Mouse (Mus musculus): ENCODE measurements at regions not wholly inside any gene's neighbourhood (a gene's known extent, or its start where the extent isn't known, plus 50 kb on each side); places are given as distances from the start of the nearest gene placed in this dataset.

GRCm38 (mm10) chr11:56165759-56166158 lies 124.9 kb upstream of the Nmur2 start:
- no peaks in the 10 kb centered on the region for H3K27me3 ChIP-seq (ENCODE audit: control insufficient read depth, insufficient read depth, low read length)
- no peak overlapping the region for H3K27ac ChIP-seq (ENCODE audit: control insufficient read depth, insufficient read depth, low read depth, low read length)
- TF ChIP-seq CTCF (IDR thresholded peaks at IDR 0.05; ENCODE audit: control insufficient read depth, insufficient read depth, insufficient replicate concordance, low read depth, low read length) = no peak
- TF ChIP-seq POLR2A (IDR thresholded peaks at IDR 0.05; ENCODE audit: control insufficient read depth, low read depth, low read length) = no peak
- H3K4me3 ChIP-seq (ENCODE audit: control insufficient read depth, low read depth, low read length) = no peak overlapping the region
- no peaks in the 10 kb centered on the region for H3K4me1 ChIP-seq (ENCODE audit: control insufficient read depth, insufficient read depth, low read length)
- H3K36me3 ChIP-seq (ENCODE audit: control insufficient read depth, insufficient read depth, low read length) = no peaks in the 10 kb centered on the region

DNA sequence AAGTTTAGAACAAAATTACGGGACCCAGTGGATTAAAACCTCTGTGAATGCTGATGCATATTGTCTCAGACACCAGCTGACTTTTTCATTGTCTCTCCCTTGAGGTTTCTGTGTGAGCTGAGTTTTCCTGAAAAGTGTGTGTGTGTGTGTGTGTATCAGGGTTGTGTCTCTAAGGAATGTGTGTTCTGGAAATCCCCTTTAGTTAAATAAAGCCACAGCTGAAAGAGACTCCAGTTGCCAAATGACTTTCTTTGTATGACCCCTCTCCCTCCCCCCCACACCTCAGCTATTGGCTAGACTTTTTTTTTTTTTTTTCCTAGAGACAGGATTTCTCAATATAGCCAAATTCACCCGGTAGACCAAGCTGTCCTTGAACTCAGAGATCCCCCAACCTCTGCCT lies 119.5 kb upstream of the Nmur2 start:
- TF ChIP-seq CTCF (IDR thresholded peaks at IDR 0.05; ENCODE audit: control insufficient read depth, insufficient read depth, insufficient replicate concordance, low read depth, low read length) = no peak
- TF ChIP-seq POLR2A (IDR thresholded peaks at IDR 0.05; ENCODE audit: control insufficient read depth, low read depth, low read length) = no peak
- Histone ChIP-seq H3K27ac (ENCODE audit: control insufficient read depth, insufficient read depth, low read depth, low read length) (no peak overlapping the region), H3K4me3 (ENCODE audit: control insufficient read depth, low read depth, low read length) (no peak overlapping the region), H3K27me3 (ENCODE audit: control insufficient read depth, insufficient read depth, low read length) (no peaks in the 10 kb centered on the region), H3K36me3 (ENCODE audit: control insufficient read depth, insufficient read depth, low read length) (no peaks in the 10 kb centered on the region), H3K4me1 (ENCODE audit: control insufficient read depth, insufficient read depth, low read length) (no peaks in the 10 kb centered on the region)

DNA sequence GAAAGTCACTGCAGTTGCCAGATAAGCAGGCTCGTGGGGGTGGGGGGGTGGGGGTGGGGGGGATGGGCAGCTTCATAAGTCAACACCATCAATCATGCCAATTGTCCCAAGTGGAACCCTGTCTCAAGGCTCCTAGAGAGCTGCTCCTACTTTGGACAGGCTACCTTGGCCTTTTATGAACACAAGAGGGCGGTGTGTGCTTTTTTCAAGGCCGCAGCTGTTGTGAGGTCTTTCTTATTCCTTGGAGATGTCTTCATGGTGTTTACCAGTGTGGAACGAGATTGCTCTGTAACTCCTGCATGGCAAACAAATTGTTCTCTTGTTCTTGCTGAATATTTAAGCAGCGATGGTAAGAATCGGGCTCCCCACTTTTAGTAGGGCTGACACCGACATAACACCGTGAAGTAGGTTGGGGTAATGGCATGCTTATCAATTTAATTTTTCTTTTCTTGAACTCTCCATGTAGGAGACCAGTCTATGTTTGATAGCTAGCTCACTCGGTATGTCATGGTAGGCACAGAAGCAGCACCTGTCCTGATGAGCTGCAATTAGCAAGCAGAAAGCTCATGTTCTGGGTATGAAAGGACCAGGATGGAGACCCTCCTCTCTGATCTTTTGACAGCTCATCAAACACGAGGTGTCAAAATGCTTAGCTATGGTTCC lies 118.7 kb upstream of the Nmur2 start:
- Histone ChIP-seq H3K4me1 (ENCODE audit: control insufficient read depth, insufficient read depth, low read length) (no peaks in the 10 kb centered on the region), H3K27me3 (ENCODE audit: control insufficient read depth, insufficient read depth, low read length) (no peaks in the 10 kb centered on the region), H3K4me3 (ENCODE audit: control insufficient read depth, low read depth, low read length) (no peak overlapping the region), H3K36me3 (ENCODE audit: control insufficient read depth, insufficient read depth, low read length) (no peaks in the 10 kb centered on the region), H3K27ac (ENCODE audit: control insufficient read depth, insufficient read depth, low read depth, low read length) (no peak overlapping the region)
- TF ChIP-seq CTCF (IDR thresholded peaks at IDR 0.05; ENCODE audit: control insufficient read depth, insufficient read depth, insufficient replicate concordance, low read depth, low read length) = no peak
- no peak for TF ChIP-seq POLR2A (IDR thresholded peaks at IDR 0.05; ENCODE audit: control insufficient read depth, low read depth, low read length)

- TF ChIP-seq CTCF (IDR thresholded peaks at IDR 0.05; ENCODE audit: control insufficient read depth, insufficient read depth, insufficient replicate concordance, low read depth, low read length) = no peak
- no peak for TF ChIP-seq POLR2A (IDR thresholded peaks at IDR 0.05; ENCODE audit: control insufficient read depth, low read depth, low read length)
- Histone ChIP-seq H3K36me3 (ENCODE audit: control insufficient read depth, insufficient read depth, low read length) (no peaks in the 10 kb centered on the region), H3K27ac (ENCODE audit: control insufficient read depth, insufficient read depth, low read depth, low read length) (no peak overlapping the region), H3K27me3 (ENCODE audit: control insufficient read depth, insufficient read depth, low read length) (no peaks in the 10 kb centered on the region), H3K4me3 (ENCODE audit: control insufficient read depth, low read depth, low read length) (no peak overlapping the region), H3K4me1 (ENCODE audit: control insufficient read depth, insufficient read depth, low read length) (no peaks in the 10 kb centered on the region)
Observed at GRCm38 (mm10) chr11:56150825-56151342, 110.1 kb upstream of the Nmur2 start.

- Histone ChIP-seq H3K4me3 (ENCODE audit: control insufficient read depth, low read depth, low read length) (peak overlapping the region; percentile 61), H3K4me1 (ENCODE audit: control insufficient read depth, insufficient read depth, low read length) (no peaks in the 10 kb centered on the region), H3K36me3 (ENCODE audit: control insufficient read depth, insufficient read depth, low read length) (no peaks in the 10 kb centered on the region), H3K27me3 (ENCODE audit: control insufficient read depth, insufficient read depth, low read length) (no peaks in the 10 kb centered on the region), H3K27ac (ENCODE audit: control insufficient read depth, insufficient read depth, low read depth, low read length) (no peak overlapping the region)
- TF ChIP-seq CTCF (IDR thresholded peaks at IDR 0.05; ENCODE audit: control insufficient read depth, insufficient read depth, insufficient replicate concordance, low read depth, low read length) (no peak), POLR2A (IDR thresholded peaks at IDR 0.05; ENCODE audit: control insufficient read depth, low read depth, low read length) (no peak)
Observed at GRCm38 (mm10) chr11:56149752-56150151, 108.9 kb upstream of the Nmur2 start.

GRCm38 (mm10) chr11:56148956-56149355 lies 108.1 kb upstream of the Nmur2 start:
- Histone ChIP-seq H3K4me1 (ENCODE audit: control insufficient read depth, insufficient read depth, low read length) (no peaks in the 10 kb centered on the region), H3K4me3 (ENCODE audit: control insufficient read depth, low read depth, low read length) (peak overlapping the region; percentile 47), H3K27me3 (ENCODE audit: control insufficient read depth, insufficient read depth, low read length) (no peaks in the 10 kb centered on the region), H3K36me3 (ENCODE audit: control insufficient read depth, insufficient read depth, low read length) (no peaks in the 10 kb centered on the region), H3K27ac (ENCODE audit: control insufficient read depth, insufficient read depth, low read depth, low read length) (no peak overlapping the region)
- TF ChIP-seq CTCF (IDR thresholded peaks at IDR 0.05; ENCODE audit: control insufficient read depth, insufficient read depth, insufficient replicate concordance, low read depth, low read length) = no peak
- TF ChIP-seq POLR2A (IDR thresholded peaks at IDR 0.05; ENCODE audit: control insufficient read depth, low read depth, low read length) = no peak

DNA sequence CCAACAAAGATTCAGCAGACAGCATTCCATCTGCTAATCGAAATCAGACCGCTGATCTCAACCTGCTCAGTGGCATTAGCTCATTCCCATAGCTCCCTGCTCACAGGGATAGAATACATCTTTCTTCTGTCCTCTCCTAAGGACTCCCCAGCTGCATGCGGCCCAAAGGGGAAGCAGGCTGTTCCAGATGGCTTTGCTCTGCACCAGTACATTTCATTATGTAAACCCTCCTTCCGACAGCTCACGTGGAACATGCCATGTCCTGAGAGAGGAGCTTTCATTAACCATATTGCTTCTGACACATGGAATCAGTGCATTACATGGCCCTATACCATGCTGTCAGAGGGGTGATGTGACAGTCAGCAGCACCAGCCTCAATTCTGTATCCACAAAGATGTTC lies 105.9 kb upstream of the Nmur2 start:
- TF ChIP-seq POLR2A (IDR thresholded peaks at IDR 0.05; ENCODE audit: control insufficient read depth, low read depth, low read length) (no peak), CTCF (IDR thresholded peaks at IDR 0.05; ENCODE audit: control insufficient read depth, insufficient read depth, insufficient replicate concordance, low read depth, low read length) (no peak)

More for the DNA sequence above, 105.9 kb upstream of the Nmur2 start:
- peak overlapping the region; percentile 22; the same call in 1 of the 2 replicates for H3K4me3 ChIP-seq (ENCODE audit: control insufficient read depth, low read depth, low read length)
- no peak overlapping the region for H3K27ac ChIP-seq (ENCODE audit: control insufficient read depth, insufficient read depth, low read depth, low read length)
- H3K36me3 ChIP-seq (ENCODE audit: control insufficient read depth, insufficient read depth, low read length) = no peaks in the 10 kb centered on the region
- no peaks in the 10 kb centered on the region for H3K27me3 ChIP-seq (ENCODE audit: control insufficient read depth, insufficient read depth, low read length)
- no peaks in the 10 kb centered on the region for H3K4me1 ChIP-seq (ENCODE audit: control insufficient read depth, insufficient read depth, low read length)

All from testis, adult 2 months (tissue).